Mouse (Mus musculus) NIH3T3 (cell line): ENCODE measurements around the gene Cdkn1c.

Experiments
- DNase-seq: peaks from one replicate; pipeline ENCODE4 v3.0.0-alpha.2; 2012; ENCODE audit warnings: low read depth

Cdkn1c gene

DNA sequence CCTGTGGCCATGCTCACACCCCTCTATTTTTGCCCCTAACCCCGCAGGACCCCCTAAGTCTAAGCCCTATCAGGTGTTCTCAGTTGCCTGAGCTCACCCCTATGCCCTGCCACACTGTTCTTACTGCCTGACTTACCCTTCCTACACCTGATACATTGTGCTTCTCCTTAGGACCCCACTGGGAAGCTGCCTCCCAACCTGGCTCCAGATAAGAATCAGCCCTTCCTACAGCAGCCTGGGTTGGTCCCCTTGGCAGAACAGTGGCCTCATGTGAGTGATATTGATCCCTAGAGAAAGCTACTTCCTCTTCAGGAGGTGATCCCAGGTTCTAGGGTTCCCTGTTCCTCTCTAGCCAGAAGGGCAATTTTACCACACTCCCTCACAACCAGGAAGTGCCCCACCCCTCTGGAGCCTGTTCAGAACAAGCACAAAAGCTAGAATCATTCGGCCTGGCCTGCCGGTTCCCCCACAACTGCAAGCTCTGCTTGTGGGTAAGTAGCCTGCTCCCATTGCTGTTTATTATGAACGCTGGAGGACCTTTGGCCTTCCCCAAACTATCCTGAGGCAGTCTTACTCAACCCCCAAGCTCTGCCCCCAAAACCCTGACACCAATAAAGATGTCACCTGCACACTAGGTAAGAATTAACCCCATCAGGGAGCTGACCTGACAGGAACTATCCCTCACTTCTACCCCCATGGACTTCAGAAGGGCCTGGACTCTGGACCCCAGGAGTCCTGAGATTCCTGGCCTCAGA lies 12.7 kb upstream of the Cdkn1c start, which contains the start of gene Slc22a18:
Gene Slc22a18, plus strand, starts transcription at position 390 of the 755 bp plus-strand sequence.
- no peak for DNase-seq

DNA sequence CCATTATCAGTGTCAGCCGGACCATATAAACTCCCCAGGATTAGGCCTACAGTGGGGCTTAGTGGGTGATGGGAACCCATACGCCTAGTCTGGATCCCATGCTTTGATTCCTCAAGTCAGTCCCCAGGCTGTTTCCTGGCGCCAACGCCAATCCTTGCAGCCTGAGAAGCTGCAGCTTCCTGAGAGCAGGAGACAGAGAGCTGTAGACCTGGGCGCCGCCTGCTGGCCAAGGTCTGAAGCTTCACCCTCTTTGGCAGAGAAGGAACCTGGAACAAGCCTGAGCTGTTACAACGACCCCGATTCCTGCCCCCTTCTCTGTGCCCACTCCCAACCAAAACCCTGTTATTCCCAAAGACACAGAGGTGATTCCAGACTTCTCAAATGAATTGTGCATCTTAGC lies 9.1 kb upstream of the Cdkn1c start:
- peak; percentile 77 for DNase-seq

DNA sequence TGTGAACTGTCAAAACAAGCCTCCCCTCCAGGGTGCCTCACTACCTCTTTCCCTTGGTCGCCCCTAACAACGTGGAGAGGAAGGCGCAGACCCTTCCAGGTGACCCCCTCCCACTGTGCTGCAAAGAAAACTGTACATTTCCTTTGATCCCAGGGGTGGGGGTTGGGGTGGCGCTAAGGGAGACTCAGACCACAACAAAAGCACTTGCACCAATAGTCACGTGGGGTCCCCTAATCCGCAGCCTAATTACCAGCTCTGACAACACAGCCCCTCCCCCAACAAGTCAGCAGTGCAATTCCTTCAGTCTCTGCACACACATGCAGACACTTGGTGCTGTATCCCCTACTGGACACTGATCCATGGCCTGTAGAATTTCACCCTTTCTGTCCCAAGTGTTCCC lies 6.9 kb upstream of the Cdkn1c start:
- DNase-seq: no peak

DNA sequence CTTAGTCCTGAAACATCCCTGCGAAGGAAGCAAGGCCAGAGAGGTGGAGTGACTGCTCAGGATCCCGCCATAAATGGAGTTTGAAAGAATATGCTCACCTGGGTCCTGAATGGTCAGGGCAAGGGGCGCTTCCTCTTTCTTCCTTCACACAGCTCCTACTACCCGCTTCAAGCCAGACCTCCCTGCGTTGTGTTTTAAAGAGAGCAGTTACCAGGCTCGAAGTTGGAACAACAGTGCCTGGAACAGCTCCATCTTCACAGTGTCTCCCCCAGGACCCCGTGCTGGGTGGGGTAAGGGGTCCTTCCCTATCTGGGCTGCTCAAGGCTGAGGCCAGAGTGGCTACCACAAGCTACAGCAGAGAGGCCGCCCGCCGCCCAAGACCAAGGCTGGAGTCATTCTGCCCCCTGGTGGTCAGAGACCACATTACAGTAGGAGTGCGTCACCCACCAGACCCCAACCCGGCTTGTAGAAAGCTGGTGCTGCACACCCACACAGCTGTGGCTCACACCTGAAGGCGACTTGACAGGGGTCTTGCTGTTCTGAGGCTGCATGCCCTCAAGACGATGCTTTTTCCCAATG lies 5.3 kb upstream of the Cdkn1c start:
- peak; percentile 73 for DNase-seq

DNA sequence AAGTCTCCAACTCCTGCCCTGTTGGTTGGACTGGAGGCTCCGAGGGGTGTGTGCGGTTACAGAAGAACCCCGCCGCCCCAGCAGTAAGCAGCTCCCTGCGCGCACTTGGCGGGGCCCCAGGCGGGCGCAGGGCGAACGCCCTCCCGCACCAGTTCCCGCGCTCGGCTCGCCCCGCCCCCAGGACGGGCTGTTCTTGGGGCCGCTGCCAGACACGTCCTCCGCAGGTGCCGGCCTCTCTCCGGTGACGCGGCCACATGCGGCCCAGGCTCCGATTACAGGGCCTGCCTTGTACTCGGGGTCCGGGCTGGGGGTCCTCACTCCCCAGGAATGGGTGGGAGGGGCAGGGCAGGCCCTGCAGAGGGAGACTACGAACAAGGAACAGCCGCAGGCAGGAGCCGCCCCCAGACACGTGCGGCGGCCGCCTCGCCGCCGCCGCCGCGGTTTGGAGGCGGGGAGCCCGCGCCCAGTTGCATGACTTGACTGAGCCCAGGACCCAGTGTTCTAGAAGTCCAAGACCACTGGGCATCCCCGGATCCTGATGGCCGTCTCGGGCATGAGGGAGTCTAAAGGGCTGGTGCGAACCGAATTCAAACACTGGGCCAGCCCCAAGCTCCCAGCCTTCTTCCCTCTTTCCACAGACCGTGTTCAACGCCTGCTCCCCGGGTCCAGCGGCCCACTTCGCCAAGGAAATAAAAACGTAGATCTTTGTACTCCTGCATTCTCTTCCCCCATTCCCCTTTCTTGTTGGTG lies 4.1 kb upstream of the Cdkn1c start:
- DNase-seq: no peak

DNA sequence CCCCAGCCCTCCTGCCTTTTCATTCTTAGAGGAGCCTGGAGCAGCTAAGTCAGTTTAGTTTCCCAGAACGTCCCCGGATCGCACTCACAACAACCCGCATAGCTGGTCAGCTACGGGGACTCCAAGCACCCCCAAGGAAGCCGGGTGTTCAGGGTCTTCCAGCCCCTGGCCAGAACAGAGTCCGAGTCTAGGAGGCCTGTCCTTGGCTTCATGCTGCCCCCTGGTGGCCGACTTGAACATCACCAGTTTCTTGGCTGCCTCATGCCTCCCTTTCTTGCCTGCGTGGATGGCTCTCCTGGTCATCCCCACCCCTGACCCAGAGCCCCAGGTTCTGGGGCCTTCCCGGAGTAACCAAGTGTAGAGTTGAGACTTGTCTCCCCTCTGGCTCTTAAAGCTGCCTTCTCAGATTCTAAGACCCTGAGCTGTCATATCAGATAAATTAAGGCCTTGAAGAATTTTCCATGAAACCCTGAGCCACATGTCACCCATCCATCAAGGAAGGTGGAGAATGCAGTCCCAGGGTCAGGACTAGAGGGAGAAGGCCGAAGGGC lies 3.1 kb upstream of the Cdkn1c start:
- peak; percentile 75 for DNase-seq

DNA sequence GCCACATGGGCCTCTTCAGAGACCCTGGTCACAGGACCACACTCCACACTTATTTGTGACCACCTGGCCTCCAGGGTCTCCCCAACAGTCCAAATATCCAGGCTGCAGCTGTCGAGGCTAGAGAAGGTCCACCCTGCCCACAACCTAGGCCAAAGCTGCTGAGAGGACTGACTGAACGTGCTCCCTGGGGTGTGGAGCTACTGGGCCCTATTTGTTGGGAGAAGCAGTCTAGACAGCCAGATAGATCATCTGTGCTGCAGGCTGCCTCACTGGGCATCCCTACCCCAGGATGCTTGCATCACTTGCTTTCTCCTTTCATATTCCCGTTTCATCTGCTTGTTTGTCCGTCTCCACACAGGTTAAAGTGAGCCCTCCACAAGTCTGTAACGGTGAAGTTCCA lies 1.7 kb upstream of the Cdkn1c start:
- DNase-seq: no peak

DNA sequence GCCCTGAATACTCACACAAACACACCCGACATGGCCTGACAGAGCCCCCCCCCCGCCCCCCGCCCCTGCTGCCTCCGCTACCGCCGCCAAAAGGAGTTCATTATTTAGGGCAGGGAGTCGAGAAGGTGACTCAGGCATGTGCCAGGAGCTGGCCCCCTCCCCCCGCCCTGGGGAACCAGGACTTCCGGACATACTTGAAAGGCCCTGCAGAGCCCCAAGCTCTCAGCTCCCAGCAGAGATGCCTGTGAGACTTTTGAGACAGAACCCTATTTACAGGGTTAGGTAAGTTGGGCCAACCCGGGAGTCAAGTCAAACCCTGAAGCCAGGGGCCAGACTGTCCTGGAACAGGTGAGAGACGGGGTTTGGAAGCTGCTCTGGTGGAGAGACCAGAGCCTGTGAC lies 1.1 kb upstream of the Cdkn1c start:
- DNase-seq: no peak

DNA sequence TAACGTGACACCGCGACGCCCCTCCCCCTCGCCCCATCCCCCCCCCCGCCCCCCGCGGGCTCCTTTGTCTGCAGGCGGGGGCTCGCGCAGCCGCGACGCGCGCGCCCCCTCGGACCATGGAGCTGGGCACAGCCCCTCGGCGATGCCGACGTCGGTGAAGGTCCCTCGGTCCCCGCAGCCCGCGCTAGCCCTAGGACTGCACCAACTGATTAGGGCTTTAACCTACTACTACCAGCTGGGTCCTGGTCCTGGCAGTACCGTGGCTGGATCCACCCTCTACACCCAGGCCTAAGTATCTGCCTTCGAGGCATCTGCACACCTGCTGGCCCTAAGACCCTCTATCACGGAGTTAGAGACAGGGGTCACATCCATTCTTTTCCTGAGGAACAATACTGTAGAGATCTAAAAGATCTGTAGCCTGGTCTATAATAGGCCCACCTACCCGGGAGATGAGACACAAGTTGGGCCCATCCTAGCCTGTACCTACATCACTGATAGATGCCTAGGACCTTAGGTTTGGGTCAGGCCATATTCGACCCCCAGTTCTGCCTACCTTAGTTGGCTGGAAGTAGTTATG lies 532 bp upstream of the Cdkn1c start:
- DNase-seq: no peak

DNA sequence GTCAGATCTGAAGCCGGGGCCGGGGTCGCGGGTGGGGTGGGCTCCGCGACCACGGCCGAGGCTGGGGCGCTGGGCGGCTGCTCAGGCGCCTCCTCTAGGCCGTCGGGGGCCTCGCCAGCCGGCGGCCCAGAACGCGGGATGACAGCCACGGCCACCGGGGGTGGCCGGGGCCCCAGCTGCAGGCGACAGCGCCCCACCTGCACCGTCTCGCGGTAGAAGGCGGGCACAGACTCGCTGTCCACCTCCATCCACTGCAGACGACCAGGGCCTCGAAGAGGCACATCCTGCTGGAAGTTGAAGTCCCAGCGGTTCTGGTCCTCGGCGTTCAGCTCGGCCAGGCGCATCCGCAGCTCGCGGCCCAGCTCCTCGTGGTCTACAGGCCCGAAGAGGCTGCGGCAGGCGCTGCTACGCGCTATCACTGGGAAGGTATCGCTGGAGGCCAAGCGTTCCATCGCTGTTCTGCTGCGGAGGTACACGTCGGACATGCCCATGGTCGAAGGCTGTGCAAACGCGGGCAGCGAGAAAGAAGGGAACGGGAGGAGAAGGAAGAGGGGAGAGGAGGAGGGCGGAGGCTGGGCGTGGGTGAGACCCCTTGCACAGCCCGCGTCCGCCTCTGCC lies 524 bp downstream of the Cdkn1c start:
- no peak for DNase-seq

DNA sequence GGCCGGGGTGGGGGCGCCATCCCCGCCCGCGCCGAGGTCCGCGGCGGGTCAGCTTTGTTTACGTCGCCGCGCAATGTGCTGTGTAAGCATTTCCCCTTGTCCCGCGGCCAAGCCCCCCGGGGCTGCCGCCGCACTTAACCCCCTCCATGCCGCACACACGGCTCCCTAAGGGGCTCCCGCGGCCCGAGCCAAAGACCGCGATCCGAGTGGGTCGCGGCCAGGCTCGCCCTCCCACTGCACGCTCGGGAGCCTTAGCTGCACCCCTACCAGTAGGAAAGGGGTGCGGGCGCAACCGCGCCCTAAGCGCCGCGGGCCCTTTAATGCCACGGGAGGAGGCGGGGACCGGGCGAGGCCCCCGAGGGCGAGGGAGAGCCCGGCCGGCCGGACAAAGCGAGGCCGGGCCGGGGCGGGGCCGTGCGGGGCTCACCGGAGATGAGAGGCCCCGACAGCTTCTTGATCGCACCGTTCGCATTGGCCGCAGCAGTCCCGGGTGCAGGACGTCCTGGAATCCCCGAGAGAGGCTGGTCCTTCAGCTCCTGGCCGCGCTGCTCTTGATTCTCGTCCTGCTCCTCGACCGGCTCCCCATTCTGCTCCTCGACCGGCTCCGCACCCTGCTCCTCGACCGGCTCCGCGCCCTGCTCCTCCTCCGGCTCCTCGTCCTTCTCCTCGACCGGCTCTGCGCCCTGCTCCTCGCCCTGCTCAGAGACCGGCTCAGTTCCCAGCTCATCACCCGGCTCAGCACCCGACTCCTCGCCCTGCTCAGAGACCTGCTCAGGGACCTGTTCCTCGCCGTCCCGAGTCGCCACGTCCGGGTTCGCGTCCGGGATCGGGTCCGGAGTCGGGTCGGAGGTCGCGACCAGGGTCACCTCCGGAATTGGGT lies 1.3 kb downstream of the Cdkn1c start:
- no peak for DNase-seq

DNA sequence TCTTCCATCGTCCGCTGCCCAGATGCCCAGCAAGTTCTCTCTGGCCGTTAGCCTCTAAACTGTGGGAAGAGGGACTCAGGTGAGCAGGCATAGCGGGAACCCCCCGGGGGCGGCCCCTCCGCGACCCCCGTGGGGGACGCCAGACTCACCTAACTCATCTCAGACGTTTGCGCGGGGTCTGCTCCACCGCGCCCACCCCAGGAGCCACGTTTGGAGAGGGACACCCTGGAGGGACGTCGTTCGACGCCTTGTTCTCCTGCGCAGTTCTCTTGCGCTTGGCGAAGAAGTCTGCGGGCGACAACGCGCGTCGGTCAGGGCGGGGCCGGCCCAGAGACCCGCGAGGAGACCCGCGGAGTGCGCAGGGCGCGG lies 1.9 kb downstream of the Cdkn1c start:
- DNase-seq: no peak

DNA sequence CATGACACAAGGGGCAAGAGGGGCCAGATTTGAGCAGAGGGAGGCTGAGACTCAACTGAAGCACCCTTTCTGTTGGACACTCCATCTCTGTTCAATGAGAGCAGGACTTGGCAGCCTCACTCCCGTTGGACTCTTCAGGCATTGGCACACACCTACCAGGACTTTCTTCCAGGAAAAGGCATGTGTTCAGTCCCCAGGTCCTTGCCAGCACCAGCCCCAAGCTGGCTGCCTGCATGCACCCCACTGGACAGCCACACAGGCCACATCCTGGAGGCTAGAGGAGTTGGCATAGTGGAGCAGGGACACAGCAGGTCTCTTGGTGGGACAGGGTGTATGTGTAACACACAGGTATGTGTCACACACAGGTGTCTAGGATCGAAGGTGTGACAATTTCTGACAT lies 13.7 kb downstream of the Cdkn1c start:
- DNase-seq: no peak

DNA sequence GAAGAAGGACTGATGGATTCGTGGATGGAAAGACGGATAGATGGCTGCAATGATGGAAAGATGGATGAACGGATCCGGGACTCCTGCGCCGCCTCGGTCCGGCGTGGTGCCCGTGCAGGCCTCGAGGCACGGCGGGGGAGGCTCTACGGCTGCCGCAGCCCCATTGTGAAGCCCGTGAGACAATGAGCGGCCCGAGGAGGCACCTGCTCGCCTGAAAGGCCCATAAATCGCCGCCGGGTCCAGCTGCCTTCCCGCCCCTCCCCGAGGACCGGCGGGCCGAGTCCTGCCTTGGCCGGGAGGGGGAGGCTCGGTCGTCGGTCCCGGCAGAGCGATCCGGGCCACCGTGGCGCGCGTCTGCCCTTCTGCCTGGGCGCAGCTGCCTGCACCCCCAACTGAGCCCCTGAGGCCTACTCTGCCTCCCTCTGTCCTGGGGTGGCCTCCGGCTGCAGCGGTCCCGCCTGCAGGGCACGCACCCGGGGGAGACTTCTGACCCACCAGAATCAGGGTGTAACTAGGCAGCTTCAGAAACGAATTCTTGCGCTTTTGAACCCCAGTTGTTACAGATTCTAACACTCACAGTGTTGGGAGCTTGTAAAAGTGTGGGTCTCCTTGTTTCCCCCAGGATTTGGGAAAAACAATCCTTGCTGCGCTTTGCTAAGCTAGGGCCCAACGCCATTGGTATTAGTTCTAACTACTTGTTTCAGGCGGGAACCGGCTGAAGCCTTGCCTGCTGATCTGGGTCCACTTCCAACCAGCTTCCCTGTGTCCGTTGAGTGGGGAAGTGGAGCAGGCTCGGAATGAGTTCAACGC lies 15.0 kb downstream of the Cdkn1c start:
- DNase-seq: no peak

DNA sequence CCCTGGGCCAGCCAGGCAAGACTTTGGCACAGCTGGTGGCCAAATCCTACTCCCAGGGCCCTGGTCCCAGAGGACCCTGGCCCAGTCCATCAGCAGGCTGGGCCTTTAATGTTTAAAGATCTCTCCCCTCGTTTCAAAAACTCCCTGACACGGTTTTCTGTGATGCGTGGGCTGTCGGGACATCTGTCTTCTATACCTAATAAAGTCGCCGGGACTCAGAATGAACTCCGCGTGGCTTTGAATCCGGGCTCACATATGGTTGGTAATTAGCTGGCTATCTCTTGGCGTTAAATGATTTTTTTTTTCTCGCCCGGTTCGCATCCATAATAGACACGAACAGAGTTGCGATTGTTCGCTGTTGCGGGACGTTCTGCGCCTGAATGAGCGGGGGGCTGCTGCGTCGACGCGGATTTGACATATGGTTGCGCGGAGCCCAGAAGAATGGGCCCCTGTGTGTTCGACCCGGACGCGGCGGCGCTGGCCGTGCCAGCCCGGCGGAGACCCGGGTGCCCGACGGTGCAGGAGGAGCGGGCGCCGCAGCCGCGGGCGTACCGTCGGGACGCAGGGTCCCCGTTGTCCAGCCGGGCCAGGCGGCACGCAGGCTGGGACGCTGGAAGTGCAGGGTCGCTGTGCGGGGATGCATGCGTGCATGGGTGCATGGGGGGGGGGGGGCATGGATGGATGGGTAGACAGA lies 15.7 kb downstream of the Cdkn1c start:
- no peak for DNase-seq

DNA sequence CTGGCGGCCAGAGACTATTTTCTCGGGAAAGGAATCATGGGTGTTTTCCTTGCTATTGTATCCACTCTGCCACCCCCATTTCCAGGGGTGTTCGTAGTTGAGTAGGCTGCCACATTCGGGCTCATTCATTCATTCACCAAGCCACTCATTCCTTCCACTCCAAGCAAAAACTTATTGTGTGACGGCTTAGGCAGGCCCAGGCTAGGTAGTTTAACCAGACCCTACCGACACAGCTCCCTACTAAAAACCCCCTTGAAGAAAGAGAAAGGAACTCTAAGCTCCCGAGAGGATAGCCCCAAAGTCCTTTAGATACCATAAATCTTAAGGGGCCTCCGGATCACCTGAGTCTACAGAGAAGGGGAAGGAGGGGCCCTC lies 16.3 kb downstream of the Cdkn1c start:
- no peak for DNase-seq

DNA sequence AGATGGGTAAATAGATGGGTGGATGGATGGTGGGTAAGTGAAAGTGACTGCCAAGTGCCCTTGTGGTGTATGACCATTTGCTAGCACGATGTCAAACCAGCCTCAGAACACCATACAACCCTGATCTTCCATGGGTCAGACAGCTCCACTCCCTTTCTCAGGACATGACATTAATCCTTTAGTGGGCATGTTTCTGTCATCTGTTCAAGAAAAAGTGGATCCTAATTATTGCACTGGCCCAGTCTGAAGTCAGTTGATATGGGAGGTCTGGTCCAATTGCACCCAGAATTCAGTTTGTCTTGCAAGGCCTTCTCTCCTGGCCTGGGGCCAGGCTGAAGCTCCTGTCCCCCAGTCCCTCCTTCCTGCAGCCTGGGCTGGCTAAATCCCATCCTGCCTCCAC lies 21.9 kb downstream of the Cdkn1c start:
- DNase-seq: no peak

DNA sequence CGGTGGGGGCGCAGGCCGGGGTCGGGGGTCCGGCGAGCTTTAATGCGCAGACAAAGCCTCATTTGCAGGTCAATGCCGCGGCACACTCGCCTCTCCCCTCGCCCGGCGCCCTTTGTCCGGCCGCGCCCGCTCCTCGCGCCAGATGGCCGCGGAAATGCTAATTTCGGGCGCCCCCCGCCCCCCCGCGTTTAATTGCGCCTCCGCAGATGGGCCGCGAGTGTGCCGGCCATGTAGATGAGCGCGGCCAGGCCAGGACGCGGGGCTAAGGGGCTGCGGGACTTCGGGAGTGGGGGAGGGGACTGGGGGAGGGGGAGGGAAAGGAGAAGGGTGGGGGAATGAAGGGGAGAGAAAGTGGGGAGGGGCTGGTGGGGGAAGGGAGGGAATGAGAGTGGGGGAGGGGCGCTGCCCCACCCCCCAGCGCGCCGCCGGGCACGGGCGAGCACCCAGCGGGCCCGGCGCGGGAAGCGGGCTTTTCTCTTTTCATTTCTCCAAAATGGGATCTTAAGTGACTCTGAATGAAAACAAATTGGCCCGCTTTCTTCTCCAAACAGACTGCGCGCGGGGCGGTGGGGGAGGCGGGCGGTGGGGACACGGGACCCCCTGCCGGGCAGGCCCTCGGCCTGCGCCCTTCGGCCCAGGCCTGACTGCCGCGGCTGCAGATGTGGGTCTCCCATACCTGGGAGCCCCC lies 22.8 kb downstream of the Cdkn1c start:
- no peak for DNase-seq

DNA sequence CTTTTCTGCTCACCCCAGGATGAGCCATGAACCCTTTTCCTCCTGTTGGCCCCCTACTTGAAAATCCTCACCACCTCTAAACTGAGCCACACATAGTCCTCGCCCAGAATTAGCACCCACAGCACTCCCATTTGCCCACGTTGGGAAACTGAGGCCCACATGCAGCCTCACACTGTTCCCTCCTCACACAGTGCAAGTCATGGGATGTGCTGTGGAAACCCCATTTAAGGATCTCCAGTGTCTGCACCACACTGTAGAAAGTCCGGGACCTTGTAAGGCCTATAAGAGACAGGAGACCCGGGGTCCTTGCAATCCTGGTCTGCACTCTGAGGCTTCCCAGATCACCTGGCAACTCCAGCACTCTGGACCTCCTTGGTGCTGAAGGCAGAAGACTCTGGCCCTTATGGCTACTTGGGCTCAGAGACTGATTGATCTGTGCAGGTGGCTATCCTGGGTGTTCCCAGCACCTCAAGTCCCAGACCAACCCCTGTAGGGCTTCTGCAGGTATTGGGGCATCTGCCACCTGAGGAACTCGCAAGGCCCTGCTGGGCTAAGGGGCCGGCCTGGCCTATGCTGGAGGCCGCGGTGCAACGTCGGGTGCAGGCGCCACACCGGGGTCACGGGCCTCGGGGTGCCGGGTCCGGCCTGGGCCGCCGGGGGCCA lies 23.5 kb downstream of the Cdkn1c start:
- no peak for DNase-seq
